Mouse (Mus musculus): ENCODE data around the gene Foxo3. TPM values are rescaled to one million over a fixed set of nuclear protein-coding genes. Genes with fewer than 3 reads are reported as not detected.

Gene Foxo3
- total RNA-seq, 1 experiment from 2014 or later: 80.1 TPM

GRCm38 (mm10) chr10:42260523-42260922 is 16.0 kb downstream of the Foxo3 start:
- no peak for ATAC-seq (ENCODE audit: extremely low read depth, insufficient number of reproducible peaks, low FRiP score, poor library complexity, severe bottlenecking)

- no peak for ATAC-seq (ENCODE audit: extremely low read depth, insufficient number of reproducible peaks, low FRiP score, poor library complexity, severe bottlenecking)
These were observed 17.0 kb downstream of the Foxo3 start for GRCm38 (mm10) chr10:42259602-42260001.

- ATAC-seq (ENCODE audit: extremely low read depth, insufficient number of reproducible peaks, low FRiP score, poor library complexity, severe bottlenecking): no peak
These were observed 18.6 kb downstream of the Foxo3 start for GRCm38 (mm10) chr10:42257985-42258384.

GRCm38 (mm10) chr10:42254788-42255187 is 21.8 kb downstream of the Foxo3 start:
- ATAC-seq (ENCODE audit: extremely low read depth, insufficient number of reproducible peaks, low FRiP score, poor library complexity, severe bottlenecking): no peak

GRCm38 (mm10) chr10:42251749-42252323 is 24.7 kb downstream of the Foxo3 start:
- no peak for ATAC-seq (ENCODE audit: extremely low read depth, insufficient number of reproducible peaks, low FRiP score, poor library complexity, severe bottlenecking)

GRCm38 (mm10) chr10:42251203-42251602 is 25.4 kb downstream of the Foxo3 start:
- ATAC-seq (ENCODE audit: extremely low read depth, insufficient number of reproducible peaks, low FRiP score, poor library complexity, severe bottlenecking): no peak

GRCm38 (mm10) chr10:42249965-42250364 is 26.6 kb downstream of the Foxo3 start:
- no peak for ATAC-seq (ENCODE audit: extremely low read depth, insufficient number of reproducible peaks, low FRiP score, poor library complexity, severe bottlenecking)

- ATAC-seq (ENCODE audit: extremely low read depth, insufficient number of reproducible peaks, low FRiP score, poor library complexity, severe bottlenecking): no peak
These were observed 27.9 kb downstream of the Foxo3 start for GRCm38 (mm10) chr10:42248644-42249043.

GRCm38 (mm10) chr10:42248156-42248555 is 28.4 kb downstream of the Foxo3 start:
- no peak for ATAC-seq (ENCODE audit: extremely low read depth, insufficient number of reproducible peaks, low FRiP score, poor library complexity, severe bottlenecking)

- no peak for ATAC-seq (ENCODE audit: extremely low read depth, insufficient number of reproducible peaks, low FRiP score, poor library complexity, severe bottlenecking)
These were observed 29.3 kb downstream of the Foxo3 start for GRCm38 (mm10) chr10:42247125-42247816.

- ATAC-seq (ENCODE audit: extremely low read depth, insufficient number of reproducible peaks, low FRiP score, poor library complexity, severe bottlenecking): no peak
These were observed 30.1 kb downstream of the Foxo3 start for GRCm38 (mm10) chr10:42246483-42246882.

GRCm38 (mm10) chr10:42245636-42246035 is 30.9 kb downstream of the Foxo3 start:
- no peak for ATAC-seq (ENCODE audit: extremely low read depth, insufficient number of reproducible peaks, low FRiP score, poor library complexity, severe bottlenecking)

- ATAC-seq (ENCODE audit: extremely low read depth, insufficient number of reproducible peaks, low FRiP score, poor library complexity, severe bottlenecking): peak; percentile 54
These were observed 31.3 kb downstream of the Foxo3 start for GRCm38 (mm10) chr10:42245256-42245601.

- ATAC-seq (ENCODE audit: extremely low read depth, insufficient number of reproducible peaks, low FRiP score, poor library complexity, severe bottlenecking): no peak
These were observed 31.9 kb downstream of the Foxo3 start for GRCm38 (mm10) chr10:42244420-42245255.

- no peak for ATAC-seq (ENCODE audit: extremely low read depth, insufficient number of reproducible peaks, low FRiP score, poor library complexity, severe bottlenecking)
These were observed 32.6 kb downstream of the Foxo3 start for GRCm38 (mm10) chr10:42243925-42244324.

- ATAC-seq (ENCODE audit: extremely low read depth, insufficient number of reproducible peaks, low FRiP score, poor library complexity, severe bottlenecking): no peak
These were observed 34.1 kb downstream of the Foxo3 start for GRCm38 (mm10) chr10:42242484-42242883.

GRCm38 (mm10) chr10:42241775-42242174 is 34.8 kb downstream of the Foxo3 start:
- no peak for ATAC-seq (ENCODE audit: extremely low read depth, insufficient number of reproducible peaks, low FRiP score, poor library complexity, severe bottlenecking)

- no peak for ATAC-seq (ENCODE audit: extremely low read depth, insufficient number of reproducible peaks, low FRiP score, poor library complexity, severe bottlenecking)
These were observed 36.8 kb downstream of the Foxo3 start for GRCm38 (mm10) chr10:42239810-42240111.

GRCm38 (mm10) chr10:42238923-42239809 is 37.4 kb downstream of the Foxo3 start:
- ATAC-seq (ENCODE audit: extremely low read depth, insufficient number of reproducible peaks, low FRiP score, poor library complexity, severe bottlenecking): no peak

Data from neutrophil, adult 5-6 weeks (primary cell).